Mouse (Mus musculus): ENCODE measurements at regions not wholly inside any gene's neighbourhood (a gene's known extent, or its start where the extent isn't known, plus 50 kb on each side); places are given as distances from the start of the nearest gene placed in this dataset.

DNA sequence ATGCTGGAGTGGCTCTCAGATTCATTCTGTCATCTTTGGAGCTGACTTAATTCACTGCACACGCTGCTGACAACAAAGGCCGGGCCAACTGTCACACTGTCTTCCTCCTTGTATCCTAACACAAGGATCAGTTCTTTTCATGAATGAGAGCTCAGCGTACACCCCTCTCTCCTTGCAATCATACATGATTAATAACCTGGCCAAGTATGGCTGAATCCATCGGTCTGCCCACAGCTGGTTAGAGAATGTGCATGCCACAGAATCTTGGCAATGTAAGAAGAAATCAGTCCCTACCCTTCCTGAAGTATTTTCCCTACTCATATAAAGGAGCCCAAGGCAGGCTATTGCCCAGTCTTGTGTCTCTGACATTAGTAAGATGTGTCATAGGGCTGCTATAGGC, 387.4 kb upstream of the Clint1 start:
- TF ChIP-seq TCF3 (IDR thresholded peaks at IDR 0.05; ENCODE audit: insufficient read length, low read depth) (no peak), POLR2A (IDR thresholded peaks at IDR 0.05; ENCODE audit: insufficient read length, low read depth) (no peak), USF1 (IDR thresholded peaks at IDR 0.05; ENCODE audit: low read depth) (no peak)
